Comparison of ENCODE assay signal across 28 mouse cellular contexts in the genomic region with DNA sequence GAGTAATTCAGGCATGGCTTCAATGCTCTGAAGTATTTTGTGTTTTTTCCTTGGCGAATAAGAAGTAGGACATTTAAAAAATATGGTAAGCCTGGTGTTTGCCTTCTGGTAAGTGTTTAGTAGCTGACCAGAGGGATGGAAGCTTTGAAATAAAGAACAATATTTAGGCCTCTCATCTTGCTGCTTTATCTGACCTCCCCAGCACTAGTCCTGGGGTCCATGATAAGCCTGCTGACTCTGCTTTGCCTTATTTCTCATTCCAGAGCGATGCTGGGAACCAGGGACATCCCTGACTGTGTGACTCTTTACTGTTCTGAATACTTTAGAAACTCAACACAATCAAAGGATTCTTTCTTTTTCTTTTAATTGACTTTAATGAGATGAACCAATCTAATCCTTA. TPM values are rescaled to one million over a fixed set of nuclear protein-coding genes. Genes with fewer than 3 reads are reported as not detected.
DNase-seq lines count a peak whose midpoint lies in the region; ATAC-seq and TF ChIP-seq lines count a peak whose summit lies in the region.
"Had no signal": no experiment of that assay in that cellular context is flagged by ENCODE, and none has a peak within 500 bp of the region (broad histone marks: within the 10 kb centered on the region; RNA-seq: fewer than 3 reads in every experiment).

No protein-coding gene starts in this region.

- no peak overlapping the region for H3K4me3 ChIP-seq in heart, embryonic 11.5 days (ENCODE audit: low read depth, low read length)
- no peak overlapping the region for H3K4me3 ChIP-seq in liver, embryonic 11.5 days (ENCODE audit: low read depth, low read length)
- no peak overlapping the region for H3K4me3 ChIP-seq in liver, postnatal 0 days (ENCODE audit: low read depth, low read length)
- no peak overlapping the region for H3K4me3 ChIP-seq in hindbrain, embryonic 14.5 days (replicated peaks; ENCODE audit: low read length)
- H3K4me3 ChIP-seq: forebrain, embryonic 10.5 days; left cerebral cortex, adult 2 months; lung, embryonic 15.5 days had no signal

- ATAC-seq in heart, embryonic 11.5 days (replicated peaks; ENCODE audit: insufficient number of reproducible peaks, low FRiP score, low TSS enrichment): peak; percentile 81; the same call in 1 of the 2 replicates
- peak; percentile 88 for ATAC-seq in liver, embryonic 11.5 days (replicated peaks; ENCODE audit: low FRiP score)
- peak; percentile 85 for ATAC-seq in liver, postnatal 0 days
- ATAC-seq in hindbrain, embryonic 14.5 days (ENCODE audit: low FRiP score): no peak
- ATAC-seq: forebrain, embryonic 16.5 days; hindbrain, embryonic 16.5 days; intestine, postnatal 0 days had no signal

- WGBS in heart, embryonic 11.5 days (ENCODE audit: insufficient replicate concordance): 65% methylated on average over 2 of the region's 2 CpGs
- 57% methylated on average over 2 of the region's 2 CpGs for WGBS in liver, embryonic 11.5 days
- 69% methylated on average over 2 of the region's 2 CpGs for WGBS in liver, postnatal 0 days (ENCODE audit: insufficient replicate concordance)
- 90% methylated on average over 2 of the region's 2 CpGs for WGBS in hindbrain, embryonic 14.5 days

- H3K4me1 ChIP-seq in heart, embryonic 11.5 days (ENCODE audit: control insufficient read depth, insufficient read depth, low read length): no peaks in the 10 kb centered on the region; the same call in 1 of the 2 replicates
- H3K4me1 ChIP-seq in liver, embryonic 11.5 days (replicated peaks; ENCODE audit: control insufficient read depth, insufficient read depth, low read length): peaks cover 10% of the 10 kb centered on the region
- peaks cover 13% of the 10 kb centered on the region for H3K4me1 ChIP-seq in liver, postnatal 0 days (ENCODE audit: insufficient read depth)
- H3K4me1 ChIP-seq in hindbrain, embryonic 14.5 days (replicated peaks; ENCODE audit: control insufficient read depth, insufficient read depth, low read length): no peaks in the 10 kb centered on the region
- H3K4me1 ChIP-seq: forebrain, embryonic 10.5 days had no signal

- H3K36me3 ChIP-seq in heart, embryonic 11.5 days (ENCODE audit: control insufficient read depth, insufficient read depth, low read length): no peaks in the 10 kb centered on the region
- no peaks in the 10 kb centered on the region for H3K36me3 ChIP-seq in liver, embryonic 11.5 days (ENCODE audit: control insufficient read depth, insufficient read depth, low read length)
- H3K36me3 ChIP-seq in liver, postnatal 0 days (replicated peaks; ENCODE audit: insufficient read depth, low read length): no peaks in the 10 kb centered on the region
- no peaks in the 10 kb centered on the region for H3K36me3 ChIP-seq in hindbrain, embryonic 14.5 days (replicated peaks; ENCODE audit: control insufficient read depth, insufficient read depth)
- H3K36me3 ChIP-seq: forebrain, embryonic 10.5 days; lung, embryonic 15.5 days had no signal

- TF ChIP-seq EP300 in liver, postnatal 0 days (IDR thresholded peaks at IDR 0.05; ENCODE audit: low read depth): peak; percentile 96

- H3K27ac ChIP-seq in heart, embryonic 11.5 days (ENCODE audit: low read depth, low read length): no peak overlapping the region
- H3K27ac ChIP-seq in liver, embryonic 11.5 days (ENCODE audit: low read depth, low read length): no peak overlapping the region
- H3K27ac ChIP-seq in liver, postnatal 0 days (ENCODE audit: low read depth): no peak overlapping the region
- no peak overlapping the region for H3K27ac ChIP-seq in hindbrain, embryonic 14.5 days
- H3K27ac ChIP-seq: forebrain, embryonic 10.5 days; left cerebral cortex, adult 2 months; lung, embryonic 15.5 days had no signal

- H3K27me3 ChIP-seq in heart, embryonic 11.5 days (ENCODE audit: control insufficient read depth, insufficient read depth, low read length): no peaks in the 10 kb centered on the region
- no peaks in the 10 kb centered on the region for H3K27me3 ChIP-seq in liver, embryonic 11.5 days (replicated peaks; ENCODE audit: control insufficient read depth, insufficient read depth, low read length)
- H3K27me3 ChIP-seq in liver, postnatal 0 days (ENCODE audit: insufficient read depth, low read length): no peaks in the 10 kb centered on the region
- no peaks in the 10 kb centered on the region for H3K27me3 ChIP-seq in hindbrain, embryonic 14.5 days (ENCODE audit: control insufficient read depth, insufficient read depth, low read length)
- H3K27me3 ChIP-seq: lung, embryonic 15.5 days had no signal

- TF ChIP-seq CTCF in liver, postnatal 0 days (IDR thresholded peaks at IDR 0.05; ENCODE audit: low read depth): no peak

- no peaks in the 10 kb centered on the region for H3K9me3 ChIP-seq in heart, embryonic 11.5 days (replicated peaks; ENCODE audit: control insufficient read depth, low read length)
- no peaks in the 10 kb centered on the region for H3K9me3 ChIP-seq in liver, embryonic 11.5 days (ENCODE audit: control insufficient read depth, low read length)
- no peaks in the 10 kb centered on the region for H3K9me3 ChIP-seq in liver, postnatal 0 days (ENCODE audit: low read length)
- no peaks in the 10 kb centered on the region for H3K9me3 ChIP-seq in hindbrain, embryonic 14.5 days (ENCODE audit: control insufficient read depth, low read length)
- H3K9me3 ChIP-seq: forebrain, embryonic 10.5 days; lung, embryonic 15.5 days had no signal

- no peak for DNase-seq in heart, adult 9 months (ENCODE audit: low spot score in 2 of 2)
- DNase-seq in c-Kit-positive CD71-positive TER-119-negative erythroid progenitor cells, embryonic 14.5 days (ENCODE audit: low read depth): peak; percentile 58
- no peak for DNase-seq in liver, embryonic 11.5 days (ENCODE audit: low spot score)
- DNase-seq in liver, postnatal 0 days: peak; percentile 45
- no peak for DNase-seq in adipocyte (ENCODE audit: low spot score)
- no peak for DNase-seq in hindbrain, embryonic 14.5 days (ENCODE audit: low spot score)
- no peak for DNase-seq in ovary, postnatal 14 days (ENCODE audit: low spot score)
- DNase-seq: adrenal gland, postnatal 14 days; cerebellum, adult 11-12 months; cerebellum, postnatal 14 days; embryo, embryonic 11 days; gastrocnemius, postnatal 25 days; kidney, postnatal 4 days; lung, postnatal 36 days; thymus, postnatal 14 days had no signal

- H3K9ac ChIP-seq in heart, embryonic 11.5 days (ENCODE audit: low read depth, low read length): no peak overlapping the region
- no peak overlapping the region for H3K9ac ChIP-seq in liver, embryonic 11.5 days (ENCODE audit: low read depth, low read length)
- H3K9ac ChIP-seq in liver, postnatal 0 days (replicated peaks): no peak overlapping the region
- no peak overlapping the region for H3K9ac ChIP-seq in hindbrain, embryonic 14.5 days
- H3K9ac ChIP-seq: lung, embryonic 15.5 days had no signal

- no peak overlapping the region for H3K4me2 ChIP-seq in heart, embryonic 11.5 days
- peak overlapping the region; percentile 37; the same call in 1 of the 2 replicates for H3K4me2 ChIP-seq in liver, embryonic 11.5 days
- no peak overlapping the region for H3K4me2 ChIP-seq in liver, postnatal 0 days (ENCODE audit: low read depth, low read length)
- no peak overlapping the region for H3K4me2 ChIP-seq in hindbrain, embryonic 14.5 days (replicated peaks)
- H3K4me2 ChIP-seq: lung, embryonic 15.5 days had no signal

RNA-seq across cellular contexts. Expression of a gene that starts 9.4 kb away (rescaled TPM):
- polyA plus RNA-seq in heart, embryonic 11.5 days (2014; fragmentation: Nextera tagmentation; extraction: Ambion mirVana): not detected in 2 replicates
- not detected in 2 replicates for polyA plus RNA-seq in liver, embryonic 11.5 days (2014; fragmentation: Nextera tagmentation; extraction: Ambion mirVana)
- polyA plus RNA-seq in liver, postnatal 0 days (2015; fragmentation: Nextera tagmentation; extraction: Ambion mirVana): not detected in 2 replicates
- polyA plus RNA-seq in hindbrain, embryonic 14.5 days (2014; fragmentation: Nextera tagmentation; extraction: Ambion mirVana): not detected in 2 replicates
- polyA plus RNA-seq: embryonic facial prominence, embryonic 14.5 days; forebrain, embryonic 10.5 days; forebrain, embryonic 16.5 days; heart, postnatal 0 days; hindbrain, embryonic 16.5 days; intestine, postnatal 0 days; kidney, embryonic 16.5 days; limb, embryonic 14.5 days; lung, embryonic 15.5 days; midbrain, postnatal 0 days; neural tube, embryonic 14.5 days had no signal

Comparison
In these comparisons a context has a peak if more than half of its experiments do, and no peak if none do; other contexts are left out.
1. DNase-seq: peak in c-Kit-positive CD71-positive TER-119-negative erythroid progenitor cells, embryonic 14.5 days (single experiment) and liver, postnatal 0 days (single experiment); none in heart, adult 9 months (0 of 2), liver, embryonic 11.5 days (single experiment), adipocyte (single experiment), hindbrain, embryonic 14.5 days (single experiment) and ovary, postnatal 14 days (single experiment).